Mouse (Mus musculus) stomach, postnatal 0 days (tissue): ENCODE measurements around the gene Guf1.

Experiments used
- CTCF ChIP-seq: IDR thresholded peaks from 2 replicates; pipeline ENCODE4 v1.5.1; 2016; ENCODE audit warnings: antibody characterized with exemption, low read depth, mild to moderate bottlenecking, moderate library complexity
- EP300 ChIP-seq: optimal IDR thresholded peaks from 2 replicates; pipeline ENCODE3; 2016; ENCODE audit warnings: antibody characterized with exemption

GRCm38 (mm10) chr5:69601027-69601426 is 44.3 kb downstream of the Guf1 start:
- TF ChIP-seq CTCF (peak; percentile 72), EP300 (no peak)
